Mouse (Mus musculus) lung, postnatal 36 days (tissue): ENCODE results near the gene Wfdc10.

Source experiments
- DNase-seq: peaks from one replicate; pipeline ENCODE4 v3.0.0; 2022; ENCODE audit warnings: mixed read lengths

Gene Wfdc10

GRCm38 (mm10) chr2:164701761-164702160 lies 45.9 kb downstream of the Wfdc10 start:
- DNase-seq: no peak

GRCm38 (mm10) chr2:164704235-164704634 lies 48.4 kb downstream of the Wfdc10 start:
- DNase-seq: no peak

- no peak for DNase-seq
Observed at GRCm38 (mm10) chr2:164705328-164705727, 49.5 kb downstream of the Wfdc10 start.

GRCm38 (mm10) chr2:164705991-164706390 lies 50.1 kb downstream of the Wfdc10 start:
- no peak for DNase-seq
